Mouse (Mus musculus): Measurements from ENCODE around the gene Gm17455.
A peak's percentile ranks its signal among the peaks of the same experiment; 100 is the strongest.

Gm17455 gene

GRCm38 (mm10) chr10:60399449-60399848, at the start of gene Gm17455:
Gene Gm17455 (plus strand): TSS chr10:60399726.
- no peak for DNase-seq (ENCODE audit: low spot score in 2 of 2)

GRCm38 (mm10) chr10:60350077-60350804, 49.3 kb upstream of the Gm17455 start:
- DNase-seq (ENCODE audit: low spot score in 2 of 2), result no peak

- peak in 1 of 2 experiments; percentile 62 for DNase-seq (ENCODE audit: low spot score in 2 of 2)
Measured at GRCm38 (mm10) chr10:60350805-60351167, 48.7 kb upstream of the Gm17455 start.

GRCm38 (mm10) chr10:60351248-60351647, 48.3 kb upstream of the Gm17455 start:
- DNase-seq (ENCODE audit: low spot score in 2 of 2), result no peak

- no peak for DNase-seq (ENCODE audit: low spot score in 2 of 2)
Measured at GRCm38 (mm10) chr10:60351761-60352455, 47.6 kb upstream of the Gm17455 start.

- DNase-seq (ENCODE audit: low spot score in 2 of 2), result no peak
Measured at GRCm38 (mm10) chr10:60353241-60354002, 46.1 kb upstream of the Gm17455 start.

- DNase-seq (ENCODE audit: low spot score in 2 of 2), result no peak
Measured at GRCm38 (mm10) chr10:60354003-60354325, 45.6 kb upstream of the Gm17455 start.

GRCm38 (mm10) chr10:60354881-60355677, 44.4 kb upstream of the Gm17455 start:
- no peak for DNase-seq (ENCODE audit: low spot score in 2 of 2)

GRCm38 (mm10) chr10:60357441-60357840, 42.1 kb upstream of the Gm17455 start:
- no peak for DNase-seq (ENCODE audit: low spot score in 2 of 2)

GRCm38 (mm10) chr10:60357901-60358300, 41.6 kb upstream of the Gm17455 start:
- DNase-seq (ENCODE audit: low spot score in 2 of 2), result no peak

GRCm38 (mm10) chr10:60358776-60359175, 40.8 kb upstream of the Gm17455 start:
- no peak for DNase-seq (ENCODE audit: low spot score in 2 of 2)

GRCm38 (mm10) chr10:60361615-60362309, 37.8 kb upstream of the Gm17455 start:
- no peak for DNase-seq (ENCODE audit: low spot score in 2 of 2)

- peak in 1 of 2 experiments; percentile 34 for DNase-seq (ENCODE audit: low spot score in 2 of 2)
Measured at GRCm38 (mm10) chr10:60362310-60362628, 37.3 kb upstream of the Gm17455 start.

GRCm38 (mm10) chr10:60363426-60363825, 36.1 kb upstream of the Gm17455 start:
- DNase-seq (ENCODE audit: low spot score in 2 of 2), result no peak

GRCm38 (mm10) chr10:60367145-60367544, 32.4 kb upstream of the Gm17455 start:
- no peak for DNase-seq (ENCODE audit: low spot score in 2 of 2)

GRCm38 (mm10) chr10:60367904-60368303, 31.6 kb upstream of the Gm17455 start:
- DNase-seq (ENCODE audit: low spot score in 2 of 2), result no peak

- DNase-seq (ENCODE audit: low spot score in 2 of 2), result no peak
Measured at GRCm38 (mm10) chr10:60369405-60369804, 30.1 kb upstream of the Gm17455 start.

GRCm38 (mm10) chr10:60370098-60370497, 29.4 kb upstream of the Gm17455 start:
- DNase-seq (ENCODE audit: low spot score in 2 of 2), result no peak

- no peak for DNase-seq (ENCODE audit: low spot score in 2 of 2)
Measured at GRCm38 (mm10) chr10:60370601-60371061, 28.9 kb upstream of the Gm17455 start.

GRCm38 (mm10) chr10:60371596-60372386, 27.7 kb upstream of the Gm17455 start:
- no peak for DNase-seq (ENCODE audit: low spot score in 2 of 2)
